In the genomic region with DNA sequence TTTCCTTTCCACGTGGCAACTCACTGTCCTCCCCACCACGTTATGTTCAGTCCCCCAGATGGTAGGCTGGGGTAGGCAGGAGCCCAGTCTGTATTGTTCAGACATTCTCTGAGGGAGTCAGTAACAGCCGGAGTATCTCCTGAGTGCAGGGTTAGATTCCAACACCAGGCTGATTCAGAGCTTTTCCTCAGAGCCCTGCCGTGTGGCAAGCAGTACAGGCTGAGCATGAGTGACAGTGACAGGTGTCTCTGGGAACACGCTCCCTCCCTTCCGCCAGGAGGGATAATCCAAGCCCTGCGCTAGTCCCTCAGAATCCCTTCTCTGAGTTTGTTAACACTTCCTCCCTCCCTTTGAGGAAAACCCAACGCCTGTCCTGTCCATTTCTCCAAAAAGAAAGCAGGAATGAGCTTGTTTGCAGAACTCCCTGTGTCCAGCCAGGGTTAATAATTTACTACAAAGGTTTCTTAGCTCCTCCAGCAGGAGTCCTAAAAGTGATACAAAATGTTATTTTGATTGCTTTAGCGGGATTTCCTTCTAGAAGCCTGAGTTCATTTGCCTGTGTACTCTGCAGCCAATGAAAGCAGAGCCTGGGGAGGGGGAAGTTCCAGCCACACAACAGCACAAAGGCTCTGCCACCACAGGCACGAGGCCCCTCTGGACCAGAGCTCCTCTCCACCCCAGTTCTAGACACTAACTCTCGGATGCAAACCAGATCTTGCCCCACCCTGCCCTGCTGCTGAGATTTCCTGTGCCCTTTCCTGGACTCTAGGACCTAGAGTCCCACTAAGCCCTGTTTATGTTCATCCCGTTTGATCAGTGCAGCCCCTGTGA, we compare ENCODE assay signal across 10 mouse cellular contexts.
DNase-seq lines count a peak whose midpoint lies in the region; ATAC-seq and TF ChIP-seq lines count a peak whose summit lies in the region.
"Had no signal": no experiment of that assay in that cellular context is flagged by ENCODE, and none has a peak within 500 bp of the region (broad histone marks: within the 10 kb centered on the region; RNA-seq: fewer than 3 reads in every experiment).

No protein-coding gene starts in this region.

- H3K4me3 ChIP-seq in heart, embryonic 14.5 days (ENCODE audit: control insufficient read depth in 1 of 2, insufficient read depth in 1 of 2, low read depth in 1 of 2, low read length in 2 of 2), result no peak overlapping the region
- H3K4me3 ChIP-seq in C2C12 (ENCODE audit: insufficient read depth, poor library complexity, severe bottlenecking), result no peak overlapping the region
- H3K4me3 ChIP-seq in gastrocnemius, adult 2 months, result peak overlapping the region; percentile 33; the same call in 1 of the 2 replicates
- no peak overlapping the region for H3K4me3 ChIP-seq in liver, embryonic 11.5 days (ENCODE audit: low read depth, low read length)
- no peak overlapping the region for H3K4me3 ChIP-seq in thymus, adult 2 months (ENCODE audit: control insufficient read depth, insufficient read depth, low read length)

- no peaks in the 10 kb centered on the region for H3K27me3 ChIP-seq in heart, embryonic 14.5 days (ENCODE audit: control insufficient read depth, insufficient read depth, low read length)
- H3K27me3 ChIP-seq in C2C12 (ENCODE audit: control insufficient read depth, insufficient read depth, insufficient read length), result no peaks in the 10 kb centered on the region
- H3K27me3 ChIP-seq in liver, embryonic 11.5 days (replicated peaks; ENCODE audit: control insufficient read depth, insufficient read depth, low read length), result no peaks in the 10 kb centered on the region
- H3K27me3 ChIP-seq in thymus, adult 2 months (ENCODE audit: control insufficient read depth, insufficient read depth, low read length), result no peaks in the 10 kb centered on the region
- H3K27me3 ChIP-seq: CH12.LX had no signal

- H3K79me2 ChIP-seq in C2C12 (ENCODE audit: control insufficient read depth, insufficient read depth), result no peaks in the 10 kb centered on the region

- TF ChIP-seq POLR2A in thymus, adult 2 months (IDR thresholded peaks at IDR 0.05; ENCODE audit: control insufficient read depth, extremely low read depth, insufficient read depth, low read length, poor library complexity), result no peak

- peak overlapping the region; percentile 34; the same call in 1 of the 2 replicates for H3K9ac ChIP-seq in heart, embryonic 14.5 days (ENCODE audit: low read length)
- no peak overlapping the region for H3K9ac ChIP-seq in liver, embryonic 11.5 days (ENCODE audit: low read depth, low read length)

- no peak overlapping the region for H3K27ac ChIP-seq in heart, embryonic 14.5 days (replicated peaks in 1 of 2; ENCODE audit: control insufficient read depth in 1 of 2, insufficient read depth in 1 of 2, low read depth in 2 of 2, low read length in 2 of 2)
- H3K27ac ChIP-seq in gastrocnemius, adult 2 months, result peak overlapping the region; percentile 63
- H3K27ac ChIP-seq in liver, embryonic 11.5 days (ENCODE audit: low read depth, low read length), result no peak overlapping the region
- H3K27ac ChIP-seq in thymus, adult 2 months (ENCODE audit: control insufficient read depth, insufficient read depth, low read length), result no peak overlapping the region
- H3K27ac ChIP-seq: macrophage had no signal

- DNase-seq in heart, postnatal 25 days (ENCODE audit: low spot score), result no peak
- peak; percentile 77 for DNase-seq in gastrocnemius, adult 2 months
- DNase-seq in liver, embryonic 11.5 days (ENCODE audit: low spot score), result no peak
- no peak for DNase-seq in spleen, postnatal 4 days (ENCODE audit: low spot score in 2 of 2)
- DNase-seq in thymus, adult 2 months, result no peak
- DNase-seq in cerebellum, postnatal 36 days, result no peak

- peaks cover 5 to 7% of the 10 kb centered on the region in 2 experiments; a peak in 3 of 4 replicates for H3K4me1 ChIP-seq in heart, embryonic 14.5 days (ENCODE audit: control insufficient read depth in 2 of 2, insufficient read depth in 2 of 2, low read length in 2 of 2)
- H3K4me1 ChIP-seq in liver, embryonic 11.5 days (replicated peaks; ENCODE audit: control insufficient read depth, insufficient read depth, low read length), result no peaks in the 10 kb centered on the region
- H3K4me1 ChIP-seq in thymus, adult 2 months (replicated peaks; ENCODE audit: control insufficient read depth, insufficient read depth, low read length), result no peaks in the 10 kb centered on the region

- H3ac ChIP-seq in C2C12 (ENCODE audit: control insufficient read depth, insufficient read length, low read depth), result no peak overlapping the region

- H3K79me3 ChIP-seq in C2C12 (ENCODE audit: low read depth), result no peaks in the 10 kb centered on the region

- whole genome bisulfite sequencing in heart, embryonic 14.5 days, result 15% methylated on average over 12 of the region's 12 CpGs
- 26% methylated on average over 12 of the region's 12 CpGs for WGBS in liver, embryonic 11.5 days
- WGBS in thymus, adult 2 months, result 35% methylated on average over 12 of the region's 12 CpGs

- no peak for ATAC-seq in heart, embryonic 14.5 days (ENCODE audit: insufficient number of reproducible peaks, insufficient read depth, low FRiP score, low read depth)
- no peak for ATAC-seq in liver, embryonic 11.5 days (replicated peaks; ENCODE audit: low FRiP score)

- no peak for TF ChIP-seq CTCF in C2C12 (IDR thresholded peaks at IDR 0.05; ENCODE audit: control insufficient read depth, insufficient read depth, insufficient read length)
- TF ChIP-seq CTCF in gastrocnemius, adult 2 months (IDR thresholded peaks at IDR 0.05), result peak; percentile 16; the same call in 1 of the 2 replicates
- TF ChIP-seq CTCF in thymus, adult 2 months (IDR thresholded peaks at IDR 0.05; ENCODE audit: borderline replicate concordance, control insufficient read depth, extremely low read depth, insufficient read depth, low read length, poor library complexity), result no peak

- H3K9me3 ChIP-seq in heart, embryonic 14.5 days (ENCODE audit: control insufficient read depth, low read length), result 0 out of 2 replicates have a peak, but pooled peaks cover 3% of the 10 kb centered on the region
- H3K9me3 ChIP-seq in liver, embryonic 11.5 days (ENCODE audit: control insufficient read depth, low read length), result no peaks in the 10 kb centered on the region

- H3K4me2 ChIP-seq in heart, embryonic 14.5 days (ENCODE audit: low read length), result peak overlapping the region; percentile 27
- H3K4me2 ChIP-seq in liver, embryonic 11.5 days, result peak overlapping the region; percentile 28

- no peaks in the 10 kb centered on the region for H3K36me3 ChIP-seq in heart, embryonic 14.5 days (ENCODE audit: control insufficient read depth, insufficient read depth, low read length)
- H3K36me3 ChIP-seq in C2C12 (ENCODE audit: control insufficient read depth, insufficient read depth), result no peaks in the 10 kb centered on the region
- H3K36me3 ChIP-seq in liver, embryonic 11.5 days (ENCODE audit: control insufficient read depth, insufficient read depth, low read length), result no peaks in the 10 kb centered on the region
- no peaks in the 10 kb centered on the region for H3K36me3 ChIP-seq in thymus, adult 2 months (ENCODE audit: control insufficient read depth, insufficient read depth, low read length)

- intact Hi-C loops in heart, postnatal 25 days (cut with DNase I), result no loop called here
- intact Hi-C loops in gastrocnemius, adult 2 months (cut with DNase I), result no loop called here

TF ChIP-seq in C2C12, 6 proteins besides CTCF, POLR2A, EP300 and RAD21:
- TF ChIP-seq CEBPB (IDR thresholded peaks at IDR 0.05; ENCODE audit: low read depth) (no peak), MYOD1 (IDR thresholded peaks at IDR 0.05; ENCODE audit: control insufficient read depth, insufficient read length, low read depth) (peak; percentile 98)
